Mouse (Mus musculus) cortical plate, adult 2 months (tissue): Measurements from ENCODE around the gene Ephb1.

Experiments used
- CTCF ChIP-seq: fragments of 200-500 bp; IDR thresholded peaks from 2 replicates; pipeline ENCODE4 v1.5.1; 2011; ENCODE audit warnings: mild to moderate bottlenecking, control low read depth, low read length; ENCODE audit not compliant: insufficient read depth; ENCODE audit errors: extremely low read depth
- POLR2A ChIP-seq: fragments of 200-500 bp; IDR thresholded peaks from 2 replicates; pipeline ENCODE4 v1.6.1; 2011; ENCODE audit warnings: mild to moderate bottlenecking, low read length, control low read depth; ENCODE audit not compliant: insufficient read depth; ENCODE audit errors: extremely low read depth

DNA sequence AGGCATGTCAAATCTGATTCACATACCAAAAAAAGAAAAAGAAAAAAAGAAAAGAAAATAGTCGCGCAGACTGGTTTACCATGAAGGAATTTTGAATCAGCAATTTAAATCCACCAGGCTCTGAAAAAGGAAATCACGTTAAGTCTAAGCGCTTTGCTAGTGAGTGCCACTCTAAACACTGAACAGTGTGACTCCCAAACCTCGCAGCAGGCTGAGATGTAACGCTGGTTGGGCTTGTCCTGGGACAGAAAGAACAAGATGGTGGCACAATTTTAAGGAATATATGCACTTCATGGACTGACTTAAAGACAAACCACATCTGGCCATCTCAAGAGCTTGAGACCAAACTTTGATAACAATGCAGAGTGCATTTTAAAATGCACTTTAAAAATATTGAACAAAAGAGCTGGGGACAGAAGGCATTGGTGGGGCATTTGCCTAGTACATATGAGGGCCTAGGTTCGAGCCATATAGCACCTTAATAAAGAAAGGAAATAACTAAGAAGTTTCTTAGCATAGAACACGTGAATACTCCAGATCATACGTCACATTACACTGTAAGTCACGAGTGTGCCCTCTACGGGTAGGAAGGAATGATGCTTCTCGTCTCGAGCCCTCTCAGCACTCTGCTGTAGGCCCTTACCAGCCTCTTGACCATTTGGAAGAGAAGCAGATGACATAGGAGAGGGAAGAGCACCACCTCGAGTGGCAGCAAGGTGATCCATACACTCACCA lies 16.7 kb upstream of the Ephb1 start:
- TF ChIP-seq CTCF, result no peak
- no peak for TF ChIP-seq POLR2A
